Mouse (Mus musculus) embryo, embryonic 11 days (tissue): Measurements from ENCODE around the gene Fzd9.
"Not testable (repeated sequence)": the region's sequence is repeated elsewhere in the genome, so short reads cannot be mapped to it uniquely, and the experiment has no call there.

ENCODE experiments used
- DNase-seq: peaks from one replicate; pipeline ENCODE4 v3.0.0-alpha.2; 2015

The Fzd9 gene

GRCm38 (mm10) chr5:135247337-135247736, 3.7 kb downstream of the Fzd9 start:
- DNase-seq, result no peak

GRCm38 (mm10) chr5:135246531-135246930, 4.5 kb downstream of the Fzd9 start:
- no peak for DNase-seq

- DNase-seq, result no peak
Measured at GRCm38 (mm10) chr5:135243166-135243565, 7.9 kb downstream of the Fzd9 start.

GRCm38 (mm10) chr5:135242608-135243007, 8.4 kb downstream of the Fzd9 start:
- no peak for DNase-seq

- no peak for DNase-seq
Measured at GRCm38 (mm10) chr5:135242136-135242535, 8.9 kb downstream of the Fzd9 start.

- DNase-seq, result no peak
Measured at GRCm38 (mm10) chr5:135241474-135241873, 9.6 kb downstream of the Fzd9 start.

GRCm38 (mm10) chr5:135238832-135239231, 12.2 kb downstream of the Fzd9 start:
- DNase-seq, result no peak

- peak; percentile 73 for DNase-seq
Measured at GRCm38 (mm10) chr5:135236571-135236970, 14.5 kb downstream of the Fzd9 start.

- no peak for DNase-seq
Measured at GRCm38 (mm10) chr5:135233166-135233920, 17.7 kb downstream of the Fzd9 start.

- DNase-seq, result no peak
Measured at GRCm38 (mm10) chr5:135230186-135230585, 20.8 kb downstream of the Fzd9 start.

- not testable (repeated sequence) for DNase-seq
Measured at GRCm38 (mm10) chr5:135225879-135226278, 25.2 kb downstream of the Fzd9 start.

- DNase-seq, result no peak
Measured at GRCm38 (mm10) chr5:135224169-135224568, 26.9 kb downstream of the Fzd9 start.

GRCm38 (mm10) chr5:135222066-135222465, 29.0 kb downstream of the Fzd9 start:
- no peak for DNase-seq

GRCm38 (mm10) chr5:135220941-135221340, 30.1 kb downstream of the Fzd9 start:
- DNase-seq, result no peak

- no peak for DNase-seq
Measured at GRCm38 (mm10) chr5:135216871-135217270, 34.2 kb downstream of the Fzd9 start.

- DNase-seq, result no peak
Measured at GRCm38 (mm10) chr5:135208197-135208596, 42.8 kb downstream of the Fzd9 start.

GRCm38 (mm10) chr5:135202763-135203162, 48.3 kb downstream of the Fzd9 start:
- DNase-seq, result no peak
